Mouse (Mus musculus): ENCODE results near the gene Fgfr2.

Gene Fgfr2

GRCm38 (mm10) chr7:131992873-131993272 lies 1130.3 kb downstream of the Fgfr2 start:
- no peak for DNase-seq

- DNase-seq = no peak
Measured at GRCm38 (mm10) chr7:131992226-131992625, 1130.9 kb downstream of the Fgfr2 start.

GRCm38 (mm10) chr7:131989056-131989455 lies 1134.1 kb downstream of the Fgfr2 start:
- DNase-seq = no peak

GRCm38 (mm10) chr7:131978609-131979008 lies 1144.5 kb downstream of the Fgfr2 start:
- DNase-seq = no peak

- DNase-seq = no peak
Measured at GRCm38 (mm10) chr7:131975867-131976266, 1147.3 kb downstream of the Fgfr2 start.

- DNase-seq = no peak
Measured at GRCm38 (mm10) chr7:131970255-131970654, 1152.9 kb downstream of the Fgfr2 start.

GRCm38 (mm10) chr7:131966916-131967494 lies 1156.1 kb downstream of the Fgfr2 start:
- peak; percentile 53 for DNase-seq

GRCm38 (mm10) chr7:131966023-131966915 lies 1156.9 kb downstream of the Fgfr2 start, which contains the start of gene Gpr26:
Gpr26 (plus strand) TSS chr7:131966460.
- DNase-seq = peak; percentile 58

- peak; percentile 46 for DNase-seq
Measured at GRCm38 (mm10) chr7:131960551-131960950, 1162.6 kb downstream of the Fgfr2 start.

GRCm38 (mm10) chr7:131958705-131959104 lies 1164.4 kb downstream of the Fgfr2 start:
- DNase-seq = no peak

GRCm38 (mm10) chr7:131953402-131953801 lies 1169.7 kb downstream of the Fgfr2 start:
- no peak for DNase-seq

GRCm38 (mm10) chr7:131951131-131951530 lies 1172.0 kb downstream of the Fgfr2 start:
- no peak for DNase-seq

GRCm38 (mm10) chr7:131937611-131938010 lies 1185.5 kb downstream of the Fgfr2 start:
- no peak for DNase-seq

GRCm38 (mm10) chr7:131927288-131928050 lies 1195.7 kb downstream of the Fgfr2 start:
- no peak for DNase-seq

GRCm38 (mm10) chr7:131917384-131917783 lies 1205.8 kb downstream of the Fgfr2 start:
- no peak for DNase-seq

- DNase-seq = peak; percentile 58
Measured at GRCm38 (mm10) chr7:131909611-131910010, 1213.5 kb downstream of the Fgfr2 start.

GRCm38 (mm10) chr7:131906499-131907190 lies 1216.5 kb downstream of the Fgfr2 start:
- no peak for DNase-seq

GRCm38 (mm10) chr7:131899356-131899755 lies 1223.8 kb downstream of the Fgfr2 start:
- peak; percentile 80 for DNase-seq

GRCm38 (mm10) chr7:131897282-131897681 lies 1225.9 kb downstream of the Fgfr2 start:
- DNase-seq = peak; percentile 32

GRCm38 (mm10) chr7:131882824-131883223 lies 1240.3 kb downstream of the Fgfr2 start:
- DNase-seq = no peak

GRCm38 (mm10) chr7:131881876-131882615 lies 1241.1 kb downstream of the Fgfr2 start:
- DNase-seq = peak; percentile 92

- DNase-seq = no peak
Measured at GRCm38 (mm10) chr7:131880150-131880549, 1243.0 kb downstream of the Fgfr2 start.

All from right cerebral cortex, postnatal 4 days (tissue).